Mouse (Mus musculus) kidney, postnatal 10 days (tissue): Measurements from ENCODE around the gene Kif13a.

Source experiments
- DNase-seq: peaks from one replicate; pipeline ENCODE4 v3.0.0; 2021; ENCODE audit warnings: mixed read lengths

Kif13a gene

DNA sequence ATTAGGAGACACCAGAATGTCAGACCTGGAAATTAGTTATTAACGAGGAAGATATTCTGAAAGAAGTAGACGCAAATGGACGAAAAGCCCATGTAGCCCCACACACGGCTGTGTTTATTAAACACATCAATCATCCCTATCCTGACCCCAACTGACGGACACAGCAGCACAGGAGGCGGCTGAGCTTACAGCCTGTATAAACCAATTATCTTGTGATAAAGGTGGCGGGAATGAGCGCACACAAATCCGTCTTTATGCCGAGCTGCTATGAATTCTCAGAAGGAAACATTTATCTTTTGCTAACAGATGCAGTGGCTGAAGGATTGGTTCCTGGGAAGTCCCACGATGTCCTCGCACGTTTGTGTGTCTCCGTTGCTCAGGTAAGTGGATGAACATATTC lies 48.9 kb downstream of the Kif13a start:
- DNase-seq: no peak

DNA sequence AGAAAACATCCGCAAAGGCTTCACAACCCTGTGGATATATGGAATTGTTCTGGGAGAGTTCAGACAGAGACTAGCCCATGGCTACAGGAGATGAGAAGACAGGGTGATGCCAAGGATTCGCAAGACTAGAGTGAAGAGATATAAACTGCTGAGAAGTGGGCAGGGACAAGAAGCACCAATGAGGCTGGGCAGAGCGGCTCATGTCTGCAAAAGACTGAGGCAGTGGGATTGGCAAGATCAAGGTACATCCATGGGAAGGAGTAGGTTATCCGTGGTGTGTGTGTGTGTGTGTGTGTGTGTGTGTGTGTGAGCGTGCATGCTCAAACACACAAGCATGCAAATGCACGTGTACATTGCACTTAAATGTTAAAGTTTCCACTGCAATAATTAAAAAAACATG lies 49.4 kb downstream of the Kif13a start:
- DNase-seq: no peak

DNA sequence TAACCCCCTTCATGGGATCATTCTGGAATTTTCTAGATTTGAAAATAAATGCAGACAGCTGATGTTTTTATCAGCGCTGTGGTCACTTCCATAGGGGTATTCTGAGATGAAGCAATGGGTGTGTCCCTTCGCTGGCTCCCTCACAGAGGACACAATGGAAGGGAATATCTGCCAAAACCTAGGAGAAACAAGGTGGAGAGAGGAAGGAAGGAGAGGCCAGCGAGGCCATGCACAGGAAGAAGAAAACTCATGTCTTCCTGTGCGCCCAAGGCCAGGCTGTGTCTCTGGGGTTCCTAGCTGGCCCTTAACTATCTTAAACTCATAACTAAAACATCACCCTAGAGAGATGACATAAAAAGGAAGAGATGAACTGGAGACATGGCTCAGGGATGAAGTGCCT lies 52.6 kb downstream of the Kif13a start:
- no peak for DNase-seq

DNA sequence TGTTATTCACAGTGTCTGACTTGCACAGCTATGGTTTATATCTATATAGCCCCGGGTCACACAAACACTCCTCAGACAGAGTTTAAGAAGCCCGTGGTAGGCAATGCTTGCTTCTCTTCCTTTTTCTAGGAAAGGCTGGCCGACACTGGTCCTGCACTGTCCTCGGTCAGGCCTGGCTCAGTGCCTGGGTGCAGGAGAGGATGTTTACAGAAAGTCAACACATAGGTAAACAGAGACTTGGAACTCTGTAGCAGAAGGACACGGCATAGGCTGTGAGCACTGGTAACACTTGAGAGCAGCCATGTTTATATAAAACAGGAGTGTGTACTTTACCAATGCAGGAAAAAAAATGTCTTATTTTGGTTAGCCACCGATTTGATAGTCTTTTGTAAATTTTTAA lies 54.3 kb downstream of the Kif13a start:
- DNase-seq: peak; percentile 59

DNA sequence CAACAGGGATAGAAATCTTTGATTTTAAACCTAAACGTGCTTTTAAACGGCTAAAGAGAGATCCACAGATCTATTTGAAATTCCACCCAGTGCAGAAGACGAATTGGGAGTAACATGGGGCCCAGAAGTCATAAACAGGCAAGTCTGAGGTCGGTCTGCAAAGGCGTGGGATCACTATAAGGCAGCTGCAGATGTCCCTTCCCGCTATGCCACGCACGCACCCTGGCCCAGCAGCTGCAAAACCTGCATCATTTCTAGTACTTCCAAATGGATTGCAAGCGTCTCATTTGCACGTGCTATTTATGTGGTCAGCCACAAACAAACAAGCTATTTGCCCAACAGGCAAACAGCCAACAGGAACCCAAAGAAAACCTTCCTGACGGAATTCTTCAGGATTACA lies 56.9 kb downstream of the Kif13a start:
- no peak for DNase-seq

DNA sequence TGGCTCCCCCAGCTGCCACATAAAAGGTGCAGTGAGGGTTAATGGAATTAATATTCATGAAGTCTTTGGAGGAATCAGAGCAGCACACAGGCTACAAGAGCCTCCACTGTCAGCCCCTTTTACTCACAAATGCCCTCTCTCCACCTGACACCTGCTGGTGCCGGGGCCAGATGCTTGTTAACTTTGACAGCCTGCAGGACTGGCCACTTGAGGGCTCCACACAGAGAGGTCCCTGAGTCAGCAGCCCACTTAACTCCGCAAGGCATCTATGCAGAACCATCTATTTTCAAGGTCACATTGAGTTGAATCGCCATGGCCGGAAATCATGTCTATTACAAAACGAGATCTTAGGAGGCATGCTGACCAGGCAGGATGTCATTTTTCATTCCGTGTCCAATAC lies 57.5 kb downstream of the Kif13a start:
- DNase-seq: peak; percentile 50

DNA sequence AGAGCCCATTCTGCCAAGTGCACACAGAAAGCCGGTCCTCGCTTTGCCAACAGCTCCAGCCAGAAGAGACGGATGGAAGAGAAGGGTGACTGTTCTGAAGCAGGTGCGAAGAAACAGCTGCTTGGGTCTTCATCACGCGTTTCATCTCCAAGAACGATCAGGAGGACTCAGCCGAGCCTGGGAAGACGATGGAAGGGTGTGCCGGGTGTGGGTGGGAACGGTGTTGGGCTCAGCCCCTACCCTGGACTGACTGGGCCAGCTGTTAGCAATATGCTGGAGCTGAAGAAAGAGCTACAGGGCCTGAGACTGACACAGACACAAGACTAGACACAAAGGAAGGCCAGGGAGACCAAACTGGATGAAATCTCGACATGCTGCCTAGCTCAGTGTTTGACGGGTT lies 60.2 kb downstream of the Kif13a start:
- no peak for DNase-seq

DNA sequence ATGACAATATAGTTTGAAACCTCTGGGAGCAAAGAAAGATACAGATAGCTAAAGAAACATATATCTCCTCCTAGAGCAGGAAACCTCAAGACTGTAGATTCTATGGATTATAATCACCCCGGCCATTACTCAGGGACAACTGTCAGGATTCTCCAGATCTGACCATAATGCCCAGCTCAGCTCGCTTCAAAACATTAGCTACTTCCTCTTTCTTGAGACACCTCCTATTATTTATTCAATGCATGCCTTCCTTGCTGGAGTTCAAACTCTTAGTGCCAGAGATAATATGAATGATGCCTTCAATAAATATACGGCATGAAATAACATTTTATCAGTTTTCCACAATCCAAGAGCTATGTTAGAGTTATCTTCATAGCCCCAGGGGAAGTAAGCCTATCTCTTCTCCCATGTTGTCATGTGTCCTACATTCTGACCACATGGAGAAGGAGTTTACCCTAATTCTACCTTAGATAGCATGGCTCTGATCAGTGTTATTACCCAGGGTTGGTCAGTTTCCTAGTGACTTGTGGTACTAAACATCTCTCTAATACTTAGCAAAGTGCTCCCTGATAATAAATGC lies 66.4 kb downstream of the Kif13a start:
- no peak for DNase-seq

DNA sequence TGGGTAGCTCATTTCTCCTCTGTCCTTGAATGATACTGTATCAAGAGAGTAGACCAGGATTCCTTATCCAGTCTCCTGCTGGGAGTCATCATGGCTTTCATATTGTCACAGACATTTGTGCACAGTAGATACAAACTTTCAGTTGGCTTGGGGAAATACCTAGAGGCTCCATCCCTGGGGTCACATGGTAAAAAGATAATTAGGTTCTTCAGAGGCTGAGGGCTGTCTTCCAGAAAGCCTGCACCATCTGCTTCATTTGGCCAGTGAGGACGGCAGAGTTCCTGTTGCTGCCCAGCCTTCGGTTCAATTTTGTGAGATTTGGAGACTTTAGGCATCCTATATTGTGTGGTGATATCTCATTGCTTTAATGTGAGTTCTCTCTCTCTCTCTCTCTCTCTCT lies 69.8 kb downstream of the Kif13a start:
- DNase-seq: no peak

DNA sequence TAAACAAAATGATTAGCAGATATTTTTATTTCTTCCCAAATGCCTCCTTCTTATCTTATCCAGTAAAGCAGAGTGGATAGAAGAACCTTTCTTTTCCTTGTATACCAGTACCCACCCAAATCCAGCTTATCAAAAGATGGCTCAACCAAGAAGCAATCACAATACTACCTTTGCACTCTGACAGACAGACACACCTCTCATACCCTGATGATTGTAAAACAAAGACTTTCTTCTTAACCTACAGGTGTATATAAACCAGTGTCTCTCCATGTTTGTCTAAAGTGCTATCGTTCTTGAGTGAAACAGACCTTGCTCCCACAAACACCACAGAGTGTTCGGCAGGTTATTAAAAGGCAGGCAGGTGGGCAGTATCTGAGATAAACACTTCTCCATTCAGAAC lies 70.5 kb downstream of the Kif13a start:
- no peak for DNase-seq

DNA sequence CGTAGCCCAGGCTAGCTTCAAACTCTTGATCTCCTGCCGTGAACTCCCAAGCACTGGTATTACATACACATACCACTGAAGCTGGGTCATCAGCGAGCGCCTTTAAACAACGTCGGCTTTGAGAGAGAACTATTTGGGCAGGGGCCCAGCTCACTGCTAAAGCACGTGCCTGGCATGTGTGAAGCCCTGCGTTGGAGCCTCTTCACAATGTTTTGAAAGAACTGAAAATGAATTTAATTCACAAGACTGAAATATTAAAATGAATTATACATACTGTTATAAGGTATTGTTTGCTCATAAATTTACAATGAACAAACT lies 70.9 kb downstream of the Kif13a start:
- no peak for DNase-seq

DNA sequence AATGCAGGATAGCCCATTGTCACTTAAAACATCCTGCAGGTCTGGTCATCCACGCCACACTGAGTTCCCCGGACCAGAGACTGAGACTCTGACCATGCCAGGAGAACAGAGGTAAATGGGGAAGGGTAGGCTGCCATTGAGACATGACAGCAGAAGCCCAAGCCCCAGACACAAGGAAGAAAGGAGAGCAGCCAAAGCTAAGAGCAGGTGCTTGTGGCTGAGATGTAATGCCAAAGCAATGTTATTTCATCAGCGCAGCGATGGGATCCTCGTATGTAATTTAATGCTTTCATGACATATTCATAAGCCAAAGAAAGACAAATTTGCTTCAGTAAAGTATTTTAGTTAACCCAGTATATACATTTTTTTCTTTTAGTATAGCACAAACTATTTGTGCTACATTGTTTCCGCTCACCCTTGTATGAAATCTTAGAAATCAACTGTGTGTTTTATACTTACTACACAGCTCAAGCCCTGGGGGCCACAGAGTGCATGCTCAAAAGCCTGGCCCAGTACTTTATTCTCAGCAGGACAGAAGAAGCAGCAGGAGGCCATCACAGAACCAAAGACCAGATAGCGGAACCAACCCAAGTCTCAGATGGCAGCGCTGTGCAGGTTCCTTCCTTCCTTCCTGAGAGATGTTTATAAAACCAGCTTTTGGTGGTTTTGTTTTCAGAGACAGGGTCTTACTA lies 71.4 kb downstream of the Kif13a start:
- DNase-seq: no peak

DNA sequence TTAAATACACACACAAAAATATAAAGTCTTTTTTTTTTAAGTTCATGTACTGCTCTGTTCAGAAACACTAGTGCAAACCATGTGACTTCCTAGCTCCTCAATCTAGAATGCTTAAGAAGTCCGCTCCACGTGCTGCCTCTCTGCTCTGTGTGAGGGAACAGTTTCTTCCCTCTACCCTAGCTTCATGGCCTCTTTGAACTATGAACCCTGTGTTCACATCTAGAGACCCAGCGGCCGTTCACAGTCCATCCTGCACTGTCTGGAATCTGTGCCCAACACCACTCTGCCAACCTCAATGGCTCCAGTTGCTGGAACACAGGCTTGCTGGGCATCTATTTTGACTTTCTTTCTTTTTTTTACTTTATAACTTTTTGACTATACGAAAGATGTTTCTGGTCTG lies 75.2 kb downstream of the Kif13a start:
- DNase-seq: no peak

DNA sequence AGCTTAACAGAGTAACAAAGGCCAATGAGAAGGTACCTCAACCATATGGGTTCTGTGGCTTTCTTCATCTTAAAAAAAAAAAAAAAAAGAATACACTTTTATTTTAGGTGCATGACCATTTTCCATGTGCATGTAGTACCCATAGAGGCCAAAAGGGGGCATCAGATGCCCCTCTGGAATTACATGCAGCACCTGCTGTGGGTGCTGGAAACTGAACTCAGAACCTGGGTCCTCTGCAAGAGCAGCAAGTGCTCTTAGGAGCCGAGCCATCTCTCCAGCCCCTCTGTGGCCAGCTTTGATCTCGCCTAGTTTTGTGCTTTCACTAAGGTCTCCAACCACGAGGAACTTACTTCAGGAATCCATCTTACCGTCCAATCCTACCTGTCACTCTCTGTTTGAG lies 77.2 kb downstream of the Kif13a start:
- DNase-seq: no peak

DNA sequence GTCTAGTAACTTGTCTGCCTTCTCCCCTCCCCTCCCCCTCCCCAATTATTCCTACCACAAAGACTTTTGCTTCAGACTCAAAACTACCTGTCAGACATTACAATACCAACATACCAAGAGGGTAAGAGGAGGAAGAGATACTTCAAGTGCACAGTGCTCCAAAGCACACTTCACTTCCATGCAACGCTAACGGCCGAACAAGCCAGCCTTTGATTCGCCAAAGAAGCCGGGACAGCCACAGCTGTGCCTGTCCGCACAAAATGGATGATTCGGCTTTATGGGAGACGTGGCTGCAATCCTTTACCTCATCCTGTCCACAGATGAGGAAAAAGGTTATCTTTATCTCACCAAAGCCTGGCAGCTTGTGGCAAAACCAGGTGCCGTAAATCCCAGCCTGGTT lies 84.2 kb downstream of the Kif13a start:
- no peak for DNase-seq

DNA sequence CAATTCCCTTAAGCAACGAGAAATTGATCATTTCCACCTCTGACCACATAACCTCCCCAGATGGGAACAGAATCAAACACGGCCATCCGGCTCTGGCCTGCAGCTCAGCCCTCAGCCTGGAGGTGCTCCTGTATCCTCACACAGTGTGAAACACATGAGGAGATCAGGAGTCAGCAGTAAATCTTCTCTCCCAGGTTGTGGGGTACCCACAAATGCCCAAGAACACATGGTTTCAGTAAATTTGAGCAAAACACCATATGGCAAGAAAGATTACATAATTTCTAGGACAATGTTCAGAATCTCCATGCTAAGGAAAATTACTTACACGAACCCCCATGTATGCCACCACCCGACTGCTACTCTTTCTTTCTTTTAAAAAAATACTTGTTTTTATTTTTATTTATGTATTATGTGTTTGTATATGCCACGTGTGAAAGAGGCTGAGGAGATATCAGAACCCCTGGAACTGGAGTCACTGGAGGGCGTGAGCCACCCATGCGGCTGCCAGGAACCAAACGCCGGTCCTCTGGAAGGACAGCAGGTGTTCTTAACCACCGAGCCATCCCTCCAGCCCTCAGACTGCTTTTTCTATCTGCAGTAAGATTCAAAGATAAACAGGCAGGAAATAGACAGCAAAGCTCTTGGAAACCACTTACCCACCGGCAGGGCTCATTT lies 85.0 kb downstream of the Kif13a start:
- DNase-seq: no peak

DNA sequence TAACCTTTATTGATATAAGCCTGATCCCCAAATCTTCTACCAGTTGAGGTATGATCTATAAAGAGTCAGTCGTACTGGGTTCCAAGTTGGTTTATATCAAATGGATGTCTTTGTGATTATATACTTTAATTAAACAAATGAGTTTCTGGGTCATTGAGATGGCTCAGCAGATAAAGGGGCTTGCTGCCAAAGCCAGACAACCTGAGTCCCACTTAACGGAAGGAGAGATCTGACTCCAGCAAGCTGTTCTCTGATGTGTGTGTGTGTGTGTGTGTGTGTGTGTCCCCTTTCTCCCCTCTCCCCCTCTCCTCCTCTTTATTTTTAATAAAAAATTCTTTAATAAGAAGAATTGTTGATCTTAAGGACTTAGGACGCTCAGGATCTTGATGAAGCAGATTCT lies 86.0 kb downstream of the Kif13a start:
- DNase-seq: no peak

DNA sequence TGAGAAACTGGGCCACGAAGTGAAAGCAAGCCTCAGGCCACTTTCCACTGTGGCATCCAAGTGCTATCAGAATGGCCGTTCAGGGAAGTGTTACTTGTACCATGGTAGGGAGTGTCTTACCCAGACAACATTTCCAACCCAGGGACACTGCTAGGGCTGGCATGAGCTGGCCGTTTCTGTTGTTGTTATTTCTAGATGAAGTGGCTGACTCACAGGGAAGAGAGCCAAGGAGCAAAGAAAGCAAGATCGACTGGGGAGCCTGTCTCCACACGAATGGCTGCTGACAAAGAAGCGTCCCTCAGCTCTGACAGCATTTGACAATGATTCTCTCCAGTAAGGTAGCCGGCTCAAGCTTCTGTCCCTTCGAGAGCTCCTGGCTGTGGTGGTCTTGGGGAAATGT lies 87.5 kb downstream of the Kif13a start:
- DNase-seq: no peak

DNA sequence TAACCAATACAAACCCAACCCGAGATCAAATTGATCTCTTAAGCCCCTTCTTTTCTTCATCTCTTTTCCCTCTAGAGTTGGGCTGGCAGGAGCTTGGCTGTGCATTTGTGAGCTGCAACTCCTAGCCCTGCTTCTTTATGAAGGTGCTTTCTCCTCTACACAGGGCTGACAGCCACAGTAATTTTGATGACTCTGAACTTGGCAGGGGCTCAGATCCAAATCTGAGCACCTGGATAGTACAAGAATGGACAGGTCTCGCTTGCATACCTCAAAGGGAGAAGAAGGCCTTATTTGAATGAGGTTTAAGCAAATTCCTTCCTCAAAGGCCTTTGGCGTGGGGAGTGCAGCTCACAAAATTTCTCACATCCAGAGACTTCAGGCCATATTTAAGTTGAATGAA lies 88.0 kb downstream of the Kif13a start:
- no peak for DNase-seq

DNA sequence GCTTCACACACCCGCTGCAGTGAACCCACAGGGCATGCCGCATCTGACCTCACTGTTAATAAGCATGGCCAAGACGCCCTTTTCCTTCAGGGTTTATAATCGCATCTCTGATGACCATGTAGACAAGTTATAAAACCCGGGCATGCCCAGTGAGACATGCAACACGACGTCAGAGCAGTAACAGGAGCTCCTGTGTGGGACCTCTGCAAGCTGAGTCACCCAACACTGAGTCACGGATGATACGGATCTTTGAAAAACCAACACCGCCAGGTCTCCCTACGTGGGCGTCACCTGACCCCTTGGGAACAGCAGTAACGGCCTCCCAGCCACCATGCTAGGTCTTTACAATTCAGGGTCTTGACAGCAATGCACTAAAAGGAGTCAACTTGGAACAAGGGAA lies 89.0 kb downstream of the Kif13a start:
- no peak for DNase-seq

DNA sequence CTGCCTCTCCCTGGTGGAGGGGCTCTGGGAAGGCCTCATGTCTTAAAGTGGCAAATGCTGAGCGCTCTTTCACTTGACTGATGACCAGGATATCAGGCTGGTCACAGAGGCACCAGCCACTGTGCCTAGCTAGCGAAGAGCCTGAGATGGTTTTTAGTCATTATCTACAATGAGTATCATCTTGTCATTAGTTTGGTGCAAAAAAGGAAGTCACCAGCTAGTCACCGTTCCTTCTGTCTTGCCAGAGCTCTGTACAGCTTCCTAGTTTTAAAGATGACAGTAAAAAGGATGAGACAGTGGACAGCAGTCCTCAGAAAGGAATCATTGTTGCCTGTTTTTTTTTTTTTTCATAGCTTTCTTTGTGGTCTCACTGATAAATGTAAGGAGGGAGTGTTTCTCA lies 90.4 kb downstream of the Kif13a start:
- no peak for DNase-seq

DNA sequence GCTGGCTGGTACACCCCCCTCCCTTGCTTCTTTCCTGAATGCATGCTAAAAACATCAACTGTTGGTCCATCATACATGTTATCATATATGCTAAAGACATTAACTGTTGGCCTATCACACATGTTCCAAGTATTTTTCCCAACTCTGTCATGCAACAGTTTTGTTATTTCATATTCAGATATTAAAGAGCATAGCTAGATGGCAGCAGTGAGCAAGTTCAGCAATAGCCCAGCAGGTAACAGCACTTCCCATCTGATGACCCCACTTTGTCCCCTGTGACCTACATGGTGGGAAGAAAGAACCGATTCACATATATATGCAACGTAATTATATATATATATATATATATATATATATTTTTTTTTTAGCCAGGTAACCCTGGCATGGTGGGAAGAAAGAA lies 91.1 kb downstream of the Kif13a start:
- DNase-seq: peak; percentile 46

DNA sequence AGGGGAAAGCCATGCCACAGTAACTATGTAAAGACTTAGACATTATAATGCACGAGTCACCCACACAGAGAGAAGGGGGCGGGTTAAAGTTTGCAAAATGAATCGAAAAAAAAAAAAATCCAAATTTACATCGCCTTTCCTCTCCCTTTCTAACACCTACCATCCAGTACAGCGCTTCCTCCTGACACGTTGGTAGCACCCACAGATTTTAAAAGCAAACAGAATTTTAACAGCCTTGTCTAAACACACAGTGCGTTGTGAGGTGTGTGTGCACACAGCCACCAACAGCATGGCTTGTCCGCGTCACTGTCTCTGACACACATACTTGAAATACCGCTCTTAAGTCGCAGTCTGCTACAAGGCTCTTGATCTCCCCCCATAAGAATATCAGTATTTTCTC lies 94.3 kb downstream of the Kif13a start:
- DNase-seq: no peak

DNA sequence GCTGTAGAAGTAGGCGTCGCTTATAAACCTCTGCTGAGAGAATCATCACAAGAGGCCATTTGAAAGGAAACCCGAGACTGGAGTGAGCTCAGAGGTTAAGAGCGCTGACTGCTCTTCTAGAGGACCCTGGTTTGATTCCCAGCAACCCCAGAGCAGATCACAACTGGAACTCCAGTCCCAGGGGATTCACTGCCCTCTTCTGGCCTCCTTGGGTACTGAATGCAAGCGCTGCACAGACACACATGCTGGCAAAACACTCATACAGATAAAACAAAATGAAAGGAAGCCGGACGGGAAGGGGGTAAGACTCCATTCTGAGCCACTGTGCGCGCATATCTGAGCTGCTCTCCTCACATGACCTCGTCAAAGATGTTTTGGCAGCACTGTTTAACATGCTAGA lies 94.9 kb downstream of the Kif13a start:
- no peak for DNase-seq

DNA sequence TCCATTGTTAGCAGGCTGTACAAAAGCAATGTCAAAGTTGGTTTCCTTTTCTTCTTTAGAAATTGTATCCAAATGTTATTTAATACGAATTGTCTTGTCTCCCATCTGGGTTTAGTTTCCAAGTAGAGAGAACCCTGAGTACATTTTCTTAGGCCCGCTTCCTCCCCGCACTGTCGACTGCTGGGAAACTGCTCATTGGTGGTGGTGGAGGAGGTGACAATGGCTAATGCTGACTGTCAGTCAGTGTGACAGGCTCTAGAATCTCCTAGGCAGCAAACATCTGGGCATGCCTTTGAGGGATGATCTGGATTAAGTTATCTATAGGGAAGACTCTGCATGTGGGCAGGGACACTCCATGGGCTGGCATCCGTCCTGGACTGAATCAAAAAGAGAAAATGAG lies 96.1 kb downstream of the Kif13a start:
- DNase-seq: no peak
